Comparison of ENCODE assay signal across 13 mouse cellular contexts in the genomic region with DNA sequence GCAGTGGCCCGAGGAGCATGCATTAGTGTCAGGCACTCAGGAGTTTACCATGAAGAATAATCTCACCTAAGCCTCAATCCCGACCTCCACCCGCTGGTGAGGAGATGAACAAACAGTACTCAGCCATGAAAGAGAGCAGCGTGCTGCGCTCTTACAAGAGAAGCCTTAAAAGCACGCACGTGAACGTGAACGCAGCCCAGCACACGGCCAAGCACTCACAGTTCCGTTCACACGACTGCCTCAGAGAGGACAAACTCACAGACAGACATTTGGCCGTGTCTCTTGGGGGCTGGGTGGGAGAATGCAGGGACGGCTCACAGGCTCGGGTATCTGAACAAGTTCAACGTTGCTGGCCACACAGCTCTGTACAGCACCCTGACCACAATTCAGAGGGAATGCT. TPM values are rescaled to one million over a fixed set of nuclear protein-coding genes. Genes with fewer than 3 reads are reported as not detected.
DNase-seq lines count a peak whose midpoint lies in the region; ATAC-seq and TF ChIP-seq lines count a peak whose summit lies in the region.
"Had no signal": no experiment of that assay in that cellular context is flagged by ENCODE, and none has a peak within 500 bp of the region (broad histone marks: within the 10 kb centered on the region; RNA-seq: fewer than 3 reads in every experiment).

No protein-coding gene starts in this region.

- TF ChIP-seq EP300 in lung, postnatal 0 days (IDR thresholded peaks at IDR 0.05), result no peak

- peak overlapping the region; percentile 28 for H3K4me3 ChIP-seq in gastrocnemius, adult 2 months
- H3K4me3 ChIP-seq in lung, postnatal 0 days (ENCODE audit: low read depth, low read length), result no peak overlapping the region
- no peak overlapping the region for H3K4me3 ChIP-seq in kidney, postnatal 0 days (replicated peaks; ENCODE audit: low read depth, low read length)
- H3K4me3 ChIP-seq in olfactory bulb, adult 2 months (ENCODE audit: insufficient read depth, low read depth, low read length), result peak overlapping the region; percentile 37
- H3K4me3 ChIP-seq: heart, adult 2 months; limb, embryonic 15.5 days had no signal

- no peaks in the 10 kb centered on the region for H3K9me3 ChIP-seq in lung, postnatal 0 days (ENCODE audit: low read length)
- no peaks in the 10 kb centered on the region for H3K9me3 ChIP-seq in kidney, postnatal 0 days (replicated peaks; ENCODE audit: low read length)
- H3K9me3 ChIP-seq: limb, embryonic 15.5 days had no signal

- H3K27ac ChIP-seq in gastrocnemius, adult 2 months, result peak overlapping the region; percentile 24
- H3K27ac ChIP-seq in lung, postnatal 0 days (ENCODE audit: low read length), result no peak overlapping the region
- peak overlapping the region; percentile 70 for H3K27ac ChIP-seq in kidney, postnatal 0 days
- no peak overlapping the region for H3K27ac ChIP-seq in olfactory bulb, adult 2 months (ENCODE audit: insufficient read depth, low read depth, low read length)
- H3K27ac ChIP-seq: heart, adult 2 months; limb, embryonic 15.5 days had no signal

- no peak for TF ChIP-seq POLR2A in olfactory bulb, adult 2 months (IDR thresholded peaks at IDR 0.05; ENCODE audit: insufficient read depth, low read depth, low read length)

- no peak for TF ChIP-seq CTCF in gastrocnemius, adult 2 months (IDR thresholded peaks at IDR 0.05)
- no peak for TF ChIP-seq CTCF in lung, postnatal 0 days (IDR thresholded peaks at IDR 0.05)
- TF ChIP-seq CTCF in kidney, postnatal 0 days (IDR thresholded peaks at IDR 0.05; ENCODE audit: low read depth), result no peak
- TF ChIP-seq CTCF in olfactory bulb, adult 2 months (IDR thresholded peaks at IDR 0.05; ENCODE audit: insufficient read depth, low read depth, low read length), result no peak

- no peak for ATAC-seq in lung, postnatal 0 days
- ATAC-seq in kidney, postnatal 0 days (replicated peaks; ENCODE audit: low FRiP score, low read depth), result no peak

- no peaks in the 10 kb centered on the region for H3K27me3 ChIP-seq in lung, postnatal 0 days (replicated peaks; ENCODE audit: insufficient read depth, low read length)
- H3K27me3 ChIP-seq in kidney, postnatal 0 days (ENCODE audit: insufficient read depth, low read length), result no peaks in the 10 kb centered on the region
- H3K27me3 ChIP-seq: limb, embryonic 15.5 days had no signal

- H3K4me1 ChIP-seq in lung, postnatal 0 days (ENCODE audit: insufficient read depth, low read depth, low read length), result peaks cover 24% of the 10 kb centered on the region; the same call in 1 of the 2 replicates
- H3K4me1 ChIP-seq in kidney, postnatal 0 days (replicated peaks; ENCODE audit: insufficient read depth, low read length), result peaks cover 48% of the 10 kb centered on the region
- H3K4me1 ChIP-seq in olfactory bulb, adult 2 months (ENCODE audit: control insufficient read depth, insufficient read depth, low read length), result peaks cover 58% of the 10 kb centered on the region

- no peaks in the 10 kb centered on the region for H3K36me3 ChIP-seq in lung, postnatal 0 days (ENCODE audit: insufficient read depth, low read length)
- H3K36me3 ChIP-seq in kidney, postnatal 0 days (ENCODE audit: insufficient read depth, low read length), result no peaks in the 10 kb centered on the region
- H3K36me3 ChIP-seq: limb, embryonic 15.5 days had no signal

- 50% methylated on average over 16 of the region's 16 CpGs for WGBS in lung, postnatal 0 days
- WGBS in kidney, postnatal 0 days, result 49% methylated on average over 16 of the region's 16 CpGs
- 14% methylated on average over 16 of the region's 16 CpGs for whole genome bisulfite sequencing in olfactory bulb, adult 2 months

- 0 out of 2 replicates have a peak overlapping the region, but pooled peaks have one; percentile 19 for H3K4me2 ChIP-seq in lung, postnatal 0 days (replicated peaks; ENCODE audit: low read depth, low read length)
- peak overlapping the region; percentile 25; the same call in 1 of the 2 replicates for H3K4me2 ChIP-seq in kidney, postnatal 0 days (ENCODE audit: low read length)
- H3K4me2 ChIP-seq: limb, embryonic 15.5 days had no signal

- no peak overlapping the region for H3K9ac ChIP-seq in lung, postnatal 0 days (replicated peaks; ENCODE audit: low read depth)
- 0 out of 2 replicates have a peak overlapping the region, but pooled peaks have one; percentile 23 for H3K9ac ChIP-seq in kidney, postnatal 0 days (ENCODE audit: low read depth, low read length)
- H3K9ac ChIP-seq: limb, embryonic 15.5 days had no signal

- DNase-seq in gastrocnemius, adult 2 months, result no peak
- DNase-seq in gastrocnemius, adult 8-10 months (ENCODE audit: low spot score in 2 of 2), result no peak
- DNase-seq in lung, postnatal 0 days (ENCODE audit: low spot score), result no peak
- no peak for DNase-seq in lung, postnatal 36 days
- DNase-seq in kidney, postnatal 0 days (ENCODE audit: low spot score), result no peak
- no peak for DNase-seq in Muller cell, postnatal 12 days (ENCODE audit: inconsistent ontology term)
- no peak for DNase-seq in cerebellum, postnatal 4 days (ENCODE audit: low spot score in 2 of 2)
- DNase-seq: adrenal gland, postnatal 10 days; cerebellum, adult 8-10 months; heart, adult 2 months had no signal

- intact Hi-C loops in gastrocnemius, adult 2 months (cut with DNase I), result no loop called here

RNA-seq across cellular contexts. Expression of a gene that starts 4.2 kb away (rescaled TPM):
- 10 to 100 TPM; 18.8 to 22.3 TPM for total RNA-seq in gastrocnemius, adult 2 months (2021)
- 10 to 100 TPM; 14.2 to 19.2 (median 15.7) TPM for total RNA-seq in gastrocnemius, adult 8-10 months (2022)
- 11.1 and 14.7 TPM in 2 replicates for polyA plus RNA-seq in lung, postnatal 0 days (2015; fragmentation: Nextera tagmentation; extraction: Ambion mirVana)
- polyA plus RNA-seq in kidney, postnatal 0 days (2015; fragmentation: Nextera tagmentation; extraction: Ambion mirVana), result 10.9 and 13.5 TPM in 2 replicates
- not detected in 2 replicates for polyA plus RNA-seq in olfactory bulb, adult 2 months (2012; ENCODE audit: insufficient read depth, insufficient read length, low replicate concordance, missing spikeins)
- total RNA-seq: megakaryocyte-erythroid progenitor cell, adult 5-6 weeks had no signal

RNA-seq across cellular contexts. Expression of a gene that starts 58.3 kb away (rescaled TPM):
- 100 to 1,000 TPM; 166 to 175 TPM for total RNA-seq in gastrocnemius, adult 2 months (2021)
- 100 to 1,000 TPM; 163 to 207 (median 201) TPM for total RNA-seq in gastrocnemius, adult 8-10 months (2022)
- 411 and 449 TPM in 2 replicates for polyA plus RNA-seq in lung, postnatal 0 days (2015; fragmentation: Nextera tagmentation; extraction: Ambion mirVana)
- 281 and 284 TPM in 2 replicates for polyA plus RNA-seq in kidney, postnatal 0 days (2015; fragmentation: Nextera tagmentation; extraction: Ambion mirVana)
- polyA plus RNA-seq in olfactory bulb, adult 2 months (2012; ENCODE audit: insufficient read depth, insufficient read length, low replicate concordance, missing spikeins), result not detected in 2 replicates

Comparison
In these comparisons a context has a peak if more than half of its experiments do, and no peak if none do; other contexts are left out.
1. H3K27ac ChIP-seq: peak in gastrocnemius, adult 2 months (single experiment) and kidney, postnatal 0 days (single experiment); none in lung, postnatal 0 days (single experiment) and olfactory bulb, adult 2 months (single experiment).
2. H3K4me3 ChIP-seq: peak in gastrocnemius, adult 2 months (single experiment) and olfactory bulb, adult 2 months (single experiment); none in lung, postnatal 0 days (single experiment) and kidney, postnatal 0 days (single experiment).